Mouse (Mus musculus): ENCODE measurements around the gene Nfkbib.

DNA sequence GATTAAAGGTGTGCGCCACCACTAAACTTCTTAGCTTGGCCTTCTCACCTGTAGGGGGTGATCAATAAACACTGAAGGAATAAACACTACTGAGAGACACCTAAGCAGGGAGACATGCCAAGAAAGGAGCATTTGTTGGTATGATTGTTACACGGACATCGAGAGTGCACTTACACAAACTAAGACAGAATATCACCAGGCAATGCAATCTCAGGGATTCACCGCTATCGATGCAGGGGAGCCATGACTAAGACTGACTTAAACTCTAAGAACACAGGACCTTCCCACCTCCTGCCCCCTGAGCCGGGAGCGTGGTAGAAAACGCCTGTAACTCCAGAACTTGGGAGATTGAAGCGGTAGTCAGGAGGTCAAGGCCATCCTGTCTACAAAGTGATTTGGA is 26.4 kb downstream of the Nfkbib start:
- no peak for TF ChIP-seq CTCF (IDR thresholded peaks at IDR 0.05; ENCODE audit: insufficient read depth, low read depth, low read length)
- TF ChIP-seq POLR2A (IDR thresholded peaks at IDR 0.05; ENCODE audit: insufficient read depth, low read depth, low read length), result no peak

Measured in olfactory bulb, adult 2 months (tissue).